Mouse (Mus musculus) hematopoietic stem cell, adult 5-6 weeks (primary cell): ENCODE results near the gene Klhl6. TPM values are rescaled to one million over a fixed set of nuclear protein-coding genes. Genes with fewer than 3 reads are reported as not detected.
"Not testable (repeated sequence)": the region's sequence is repeated elsewhere in the genome, so short reads cannot be mapped to it uniquely, and the experiment has no call there.

ENCODE experiments used
- ATAC-seq, 2 experiments: fragments of 125-278 bp in 1 of 2; replicated peaks in 1 of 2; 2 replicates each; pipeline ENCODE4 v1.8.0; 2016 to 2017; ENCODE audit warnings: inconsistent platforms in 2 of 2, mild to moderate bottlenecking in 2 of 2, moderate number of reproducible peaks in 2 of 2, low read depth in 1 of 2, moderate TSS enrichment in 1 of 2; ENCODE audit not compliant: low FRiP score in 2 of 2, poor library complexity in 2 of 2, severe bottlenecking in 2 of 2, insufficient read depth in 1 of 2, low TSS enrichment in 1 of 2
- total RNA-seq: library from RNA; stranded (forward); fragments of 172-1452, 232-1000 nt; gene quantifications from 2 replicates; pipeline ENCODE4 v1.2.3, GENCODE M21; 2017

Gene Klhl6
- total RNA-seq, result 163 and 192 TPM in 2 replicates

- ATAC-seq, result peak; percentile 93 to 96
Observed at GRCm38 (mm10) chr16:19982537-19983257, at the start of gene Klhl6. TSS of gene Klhl6 (minus strand) at chr16:19983037.

GRCm38 (mm10) chr16:20027241-20027640, 44.4 kb upstream of the Klhl6 start:
- ATAC-seq, result not testable (repeated sequence)

GRCm38 (mm10) chr16:20022821-20023220, 40.0 kb upstream of the Klhl6 start:
- no peak for ATAC-seq

GRCm38 (mm10) chr16:20021848-20022247, 39.0 kb upstream of the Klhl6 start:
- no peak for ATAC-seq

GRCm38 (mm10) chr16:20012647-20013046, 29.8 kb upstream of the Klhl6 start:
- ATAC-seq, result no peak

- no peak for ATAC-seq
Observed at GRCm38 (mm10) chr16:20006066-20006465, 23.2 kb upstream of the Klhl6 start.

- not testable (repeated sequence) for ATAC-seq
Observed at GRCm38 (mm10) chr16:20000286-20000685, 17.4 kb upstream of the Klhl6 start.

GRCm38 (mm10) chr16:19997616-19998015, 14.8 kb upstream of the Klhl6 start:
- ATAC-seq, result no peak

- ATAC-seq, result not testable (repeated sequence)
Observed at GRCm38 (mm10) chr16:19996913-19997312, 14.1 kb upstream of the Klhl6 start.

- ATAC-seq, result no peak
Observed at GRCm38 (mm10) chr16:19995818-19996217, 13.0 kb upstream of the Klhl6 start.

GRCm38 (mm10) chr16:19993278-19993677, 10.4 kb upstream of the Klhl6 start:
- ATAC-seq, result peak in 1 of 2 experiments; percentile 27; a peak in 1 of 4 replicates

- ATAC-seq, result no peak
Observed at GRCm38 (mm10) chr16:19990536-19990935, 7.7 kb upstream of the Klhl6 start.

GRCm38 (mm10) chr16:19987589-19987988, 4.8 kb upstream of the Klhl6 start:
- ATAC-seq, result no peak

GRCm38 (mm10) chr16:19984884-19985643, 2.2 kb upstream of the Klhl6 start:
- no peak for ATAC-seq

GRCm38 (mm10) chr16:19983559-19983958, 722 bp upstream of the Klhl6 start:
- no peak for ATAC-seq

GRCm38 (mm10) chr16:19981684-19982083, 1.2 kb downstream of the Klhl6 start:
- ATAC-seq, result no peak

GRCm38 (mm10) chr16:19981006-19981405, 1.8 kb downstream of the Klhl6 start:
- peak; percentile 30 to 33; a peak in 2 of 4 replicates for ATAC-seq

GRCm38 (mm10) chr16:19979755-19980154, 3.1 kb downstream of the Klhl6 start:
- ATAC-seq, result peak in 1 of 2 experiments; percentile 9; a peak in 1 of 4 replicates
